In genomic region chr2:160621001-160621448, GRCm38 (mm10) we compare ENCODE assay signal across 9 mouse cellular contexts. TPM values are rescaled to one million over a fixed set of nuclear protein-coding genes. Genes with fewer than 3 reads are reported as not detected.
DNase-seq lines count a peak whose midpoint lies in the region; TF ChIP-seq lines count a peak whose summit lies in the region.
"Had no signal": no experiment of that assay in that cellular context is flagged by ENCODE, and none has a peak within 500 bp of the region (broad histone marks: within the 10 kb centered on the region; RNA-seq: fewer than 3 reads in every experiment).

No protein-coding gene starts in this region.

- no peaks in the 10 kb centered on the region for H3K36me3 ChIP-seq in ES-E14 (ENCODE audit: control insufficient read depth, insufficient read depth, low read length, poor library complexity, severe bottlenecking)

- H3K9ac ChIP-seq in ES-E14 (ENCODE audit: insufficient read depth, low read depth, low read length, poor library complexity, severe bottlenecking), result no peak overlapping the region

- H3K4me1 ChIP-seq in ES-E14 (ENCODE audit: control insufficient read depth in 2 of 2, insufficient read depth in 2 of 2, low read length in 2 of 2, poor library complexity in 1 of 2), result no peaks in the 10 kb centered on the region

- H3K27ac ChIP-seq in ES-E14 (ENCODE audit: insufficient read depth, low read depth, low read length, poor library complexity, severe bottlenecking), result peak overlapping the region; percentile 19; the same call in 1 of the 2 replicates

- H3K4me3 ChIP-seq in ES-E14 (ENCODE audit: insufficient read depth in 1 of 2, low read depth in 1 of 2, low read length in 2 of 2, poor library complexity in 1 of 2, severe bottlenecking in 1 of 2), result no peak overlapping the region
- H3K4me3 ChIP-seq: erythroblast, embryonic 14.5 days had no signal

- H3K9me3 ChIP-seq in ES-E14 (ENCODE audit: control insufficient read depth, insufficient read depth, low read depth, low read length), result no peaks in the 10 kb centered on the region

- peak; percentile 31 for DNase-seq in adrenal gland, postnatal 10 days
- DNase-seq in adrenal gland, postnatal 25 days, result no peak
- no peak for DNase-seq in ES-E14 (ENCODE audit: low read depth, low spot score)
- peak; percentile 35 for DNase-seq in fibroblast of lung, adult 2 months (ENCODE audit: low read depth)
- peak; percentile 61 for DNase-seq in heart, postnatal 4 days
- DNase-seq in ovary, postnatal 36 days (ENCODE audit: low spot score), result no peak
- DNase-seq in ovary, adult 18-20 months (ENCODE audit: low spot score), result no peak
- no peak for DNase-seq in adrenal gland, adult (ENCODE audit: inconsistent age in 2 of 2, low spot score in 1 of 2)

- in situ Hi-C loops in ES-E14 (cut with MboI; ENCODE audit: low sequenced_read_pairs in 2 of 2, unreplicated experiment in 2 of 2), result no loop called here

TF ChIP-seq in ES-E14, 5 proteins besides CTCF, POLR2A, EP300 and RAD21:
- no peak for TF ChIP-seq HCFC1 (IDR thresholded peaks at IDR 0.05; ENCODE audit: borderline replicate concordance, insufficient read depth, low read length)
- no peak for TF ChIP-seq MAFK (IDR thresholded peaks at IDR 0.05; ENCODE audit: insufficient read depth, low read depth, low read length)
- TF ChIP-seq ZNF384 (IDR thresholded peaks at IDR 0.05; ENCODE audit: low read depth, low read length), result no peak
- no peak for TF ChIP-seq ZC3H11A (IDR thresholded peaks at IDR 0.05; ENCODE audit: borderline replicate concordance, low read depth, low read length)
- TF ChIP-seq CHD2 (IDR thresholded peaks at IDR 0.05; ENCODE audit: low read depth, low read length), result no peak
TF ChIP-seq in ES-E14: peak in this region for 0.

RNA-seq across cellular contexts. Expression of gene Top1, which starts 24.7 kb away (rescaled TPM):
- 10 to 100 TPM; 72.7 to 75.0 TPM for total RNA-seq in adrenal gland, postnatal 10 days (2021)
- total RNA-seq in adrenal gland, postnatal 25 days (2021), result 89.8 and 97.7 TPM in 2 replicates
- 39.3 and 52.7 TPM in 2 replicates for total RNA-seq in ES-E14 (2012; rRNA removed)
- total RNA-seq in heart, postnatal 4 days (2021), result 10 to 100 TPM; 56.2 to 63.2 TPM

Comparison
In these comparisons a context has a peak if more than half of its experiments do, and no peak if none do; other contexts are left out.
1. DNase-seq: peak in adrenal gland, postnatal 10 days (single experiment), fibroblast of lung, adult 2 months (single experiment) and heart, postnatal 4 days (single experiment); none in adrenal gland, postnatal 25 days (single experiment), ES-E14 (single experiment), ovary, postnatal 36 days (single experiment), ovary, adult 18-20 months (single experiment) and adrenal gland, adult (0 of 2).